Mouse (Mus musculus): ENCODE data around the gene Dync1i1.
"Not testable (repeated sequence)": the region's sequence is repeated elsewhere in the genome, so short reads cannot be mapped to it uniquely, and the experiment has no call there.

The Dync1i1 gene

DNA sequence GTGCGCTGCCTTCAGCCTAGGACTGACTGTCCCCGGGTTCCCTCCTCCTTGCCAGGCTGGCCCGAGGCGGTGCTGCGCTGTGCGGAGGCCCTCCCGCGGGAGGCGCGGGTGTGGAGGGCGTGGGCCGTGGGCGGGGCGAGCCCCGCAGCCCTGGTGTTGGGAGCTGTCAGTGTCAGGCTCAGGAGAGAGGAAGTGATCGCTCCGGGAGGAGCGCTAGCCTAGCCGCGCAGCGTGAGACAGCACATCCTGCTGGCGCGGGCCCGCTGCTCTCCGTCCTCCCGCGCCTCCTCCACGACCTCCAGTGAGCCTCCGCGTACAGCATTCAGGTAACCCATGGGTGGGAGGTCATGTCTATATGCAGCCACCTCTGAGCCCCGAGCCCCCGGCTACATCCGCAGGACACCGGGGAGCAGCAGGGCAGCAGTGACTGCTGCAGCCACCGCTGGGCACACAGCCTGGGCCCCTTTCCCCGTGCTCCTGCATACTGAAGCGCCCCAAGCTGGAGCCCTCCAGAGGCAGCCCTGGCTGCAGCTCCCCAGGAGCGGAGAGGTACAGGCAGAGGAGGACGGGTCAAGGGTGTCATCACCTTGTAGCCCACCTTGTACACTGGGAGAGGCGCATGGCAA is at the start of gene Dync1i1:
Gene Dync1i1 (plus strand): TSS at position 29 of the 626 bp plus-strand sequence.
- DNase-seq (ENCODE audit: low read depth, low spot score): peak; percentile 92

DNA sequence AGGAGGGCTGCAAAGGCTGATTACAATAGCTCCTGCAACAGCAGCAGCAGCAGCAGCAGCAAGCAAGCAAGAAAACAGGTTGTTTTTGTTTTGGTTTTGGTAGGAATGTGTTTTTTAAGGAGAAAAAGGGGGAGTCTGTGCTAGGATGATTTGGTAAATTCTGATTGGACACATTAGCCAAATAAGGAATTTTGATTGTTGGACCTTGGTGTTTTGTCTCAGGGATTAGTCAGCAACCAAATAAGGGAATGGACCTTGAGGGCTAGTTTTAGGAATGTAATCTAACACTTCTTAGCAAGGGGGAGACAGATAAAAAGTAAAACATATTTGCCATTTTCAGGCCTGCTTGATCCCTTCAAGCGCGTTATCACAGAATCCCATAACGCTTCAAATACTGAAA is 45.7 kb upstream of the Dync1i1 start:
- no peak for DNase-seq (ENCODE audit: low read depth, low spot score)

DNA sequence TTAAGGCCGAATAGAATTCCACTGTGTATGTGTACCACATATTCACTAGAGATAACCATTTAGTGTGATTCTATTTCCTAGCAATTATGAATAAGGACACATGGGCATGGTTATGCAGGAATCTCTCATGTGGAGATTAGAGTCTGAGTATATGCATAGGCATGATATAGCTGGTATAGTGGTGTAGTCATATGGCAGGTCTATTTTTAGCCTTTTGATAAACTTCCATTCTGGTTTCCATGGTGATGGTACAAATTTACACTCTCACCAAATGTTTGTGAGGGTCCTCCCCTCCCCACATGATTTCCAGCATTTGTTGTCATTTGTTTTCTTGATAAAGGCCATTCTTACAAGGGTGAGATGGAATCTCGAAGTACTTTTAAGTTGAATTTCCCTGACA is 23.6 kb upstream of the Dync1i1 start:
- DNase-seq (ENCODE audit: low read depth, low spot score): no peak

DNA sequence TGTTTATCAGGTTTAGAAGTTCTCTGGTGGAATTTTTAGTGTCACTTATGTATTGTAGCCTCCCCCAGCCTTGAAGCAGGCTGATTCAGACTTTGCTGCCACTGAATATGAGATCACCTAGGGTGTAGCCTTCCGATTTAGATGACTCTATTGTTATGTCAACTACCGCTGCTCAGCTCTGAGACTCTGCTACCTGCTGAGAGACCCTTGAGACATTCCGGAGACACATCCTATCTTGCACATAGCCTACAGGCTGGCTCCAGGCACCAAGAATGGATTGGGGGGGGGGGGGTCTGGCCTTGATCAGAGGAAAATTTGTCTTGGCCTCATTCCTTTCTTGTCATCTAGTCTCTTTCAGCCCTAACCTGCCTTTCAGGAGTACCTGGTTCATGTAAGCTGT is 17.5 kb upstream of the Dync1i1 start:
- not testable (repeated sequence) for DNase-seq (ENCODE audit: low read depth, low spot score)

DNA sequence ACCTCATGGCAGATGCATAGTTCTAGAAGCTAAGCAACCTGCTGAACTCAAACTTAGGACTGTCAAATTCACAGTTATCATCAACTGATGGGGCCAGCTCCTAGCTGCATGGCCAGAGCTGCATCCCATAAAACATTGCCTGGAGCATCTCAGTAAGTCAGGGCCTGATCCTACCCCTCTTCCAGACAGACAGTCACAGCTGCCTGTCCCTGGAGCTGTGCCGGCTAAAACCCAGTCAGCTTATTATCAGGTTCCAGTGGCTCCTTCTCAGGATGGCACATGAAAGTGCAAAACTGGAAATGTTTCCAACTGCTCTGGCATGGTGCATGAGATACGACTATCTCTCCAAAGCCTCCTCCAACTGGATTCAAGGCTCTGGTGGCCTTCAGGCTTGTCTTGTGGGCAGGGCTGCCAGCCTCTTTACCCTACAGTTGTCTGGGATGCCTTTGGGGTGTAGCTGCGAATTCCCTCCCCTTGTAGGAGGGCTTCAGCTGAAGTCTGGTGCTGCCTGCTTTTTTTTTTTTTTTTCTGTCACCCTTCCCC is 15.3 kb upstream of the Dync1i1 start:
- no peak for DNase-seq (ENCODE audit: low read depth, low spot score)

DNA sequence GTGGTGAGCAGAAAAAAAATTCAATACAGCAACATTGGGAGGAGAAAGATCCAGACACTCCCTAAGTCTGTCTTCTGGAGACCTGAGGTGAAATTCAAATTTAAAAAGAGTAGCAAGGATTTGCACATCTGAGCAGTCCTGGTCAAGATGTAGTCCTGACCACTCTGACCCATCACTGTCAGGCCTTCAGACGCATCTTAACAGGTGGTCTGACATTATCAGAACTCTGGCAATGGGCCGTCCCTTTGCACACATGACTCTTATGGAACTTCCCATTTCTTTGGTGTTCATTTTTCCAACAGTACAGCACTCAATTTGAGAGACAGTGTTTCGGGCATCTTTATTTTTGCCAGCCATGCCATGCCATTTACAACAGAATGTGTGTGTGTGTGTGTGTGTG is 12.8 kb upstream of the Dync1i1 start:
- no peak for DNase-seq (ENCODE audit: low read depth, low spot score)

DNA sequence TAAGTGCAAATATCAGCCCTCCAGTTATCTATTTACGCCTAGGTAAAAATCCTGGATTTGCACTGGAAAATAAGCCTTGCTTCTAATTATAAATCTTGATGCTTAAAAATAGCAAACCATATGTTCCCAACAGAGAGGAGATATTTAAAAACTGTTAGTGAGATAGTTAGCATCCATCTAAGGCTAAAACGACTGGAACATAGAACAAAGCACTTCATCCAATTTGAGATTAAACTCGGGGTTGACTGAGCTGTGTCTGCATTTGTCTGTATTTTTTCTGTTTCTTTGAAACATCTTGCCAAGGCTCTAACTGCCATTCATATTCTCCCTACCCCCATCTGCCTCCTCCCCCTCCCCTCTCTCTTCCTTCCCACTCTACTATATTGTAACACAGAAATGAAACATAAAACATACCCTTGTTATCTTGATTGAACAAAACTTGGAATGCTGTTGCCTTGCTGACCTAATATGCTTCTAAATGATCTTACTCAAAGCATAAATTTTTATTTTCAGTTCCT is 10.3 kb upstream of the Dync1i1 start:
- peak; percentile 26 for DNase-seq (ENCODE audit: low read depth, low spot score)

DNA sequence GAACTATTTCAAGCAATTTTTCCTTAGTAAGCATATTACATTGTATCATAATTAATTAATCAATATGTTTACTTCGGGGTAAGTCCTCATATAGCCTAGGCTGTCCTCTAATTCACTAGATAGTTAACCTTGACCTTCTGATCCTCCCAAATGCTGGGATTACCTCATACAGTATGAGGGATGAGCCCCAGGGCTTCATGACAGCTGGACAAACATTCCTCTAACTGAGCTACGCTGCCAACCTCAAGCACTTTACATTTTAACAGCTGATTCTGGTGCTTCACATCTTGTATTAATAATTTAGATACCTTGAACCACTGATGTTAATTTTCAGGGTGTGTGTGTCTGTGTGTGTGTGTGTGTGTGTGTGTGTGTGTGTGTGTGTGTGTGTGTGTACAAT is 6.5 kb upstream of the Dync1i1 start:
- no peak for DNase-seq (ENCODE audit: low read depth, low spot score)

DNA sequence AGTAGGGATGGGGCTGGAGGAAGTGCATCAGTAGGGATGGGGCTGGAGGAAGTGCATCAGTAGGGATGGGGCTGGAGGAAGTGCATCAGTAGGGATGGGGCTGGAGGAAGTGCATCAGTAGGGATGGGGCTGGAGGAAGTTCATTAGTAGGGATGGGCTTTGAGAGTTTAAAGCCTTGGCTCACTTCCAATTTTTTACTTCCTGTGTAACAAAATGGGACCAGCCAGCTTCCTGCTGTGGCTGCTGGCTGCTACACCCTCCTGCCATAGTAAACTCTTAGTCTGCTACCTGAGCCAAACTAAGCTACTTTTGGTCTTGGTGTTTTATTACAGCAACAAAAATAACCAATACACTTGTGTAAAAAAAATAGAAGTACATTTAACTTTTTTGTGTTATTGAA is 4.7 kb upstream of the Dync1i1 start:
- not testable (repeated sequence) for DNase-seq (ENCODE audit: low read depth, low spot score)

DNA sequence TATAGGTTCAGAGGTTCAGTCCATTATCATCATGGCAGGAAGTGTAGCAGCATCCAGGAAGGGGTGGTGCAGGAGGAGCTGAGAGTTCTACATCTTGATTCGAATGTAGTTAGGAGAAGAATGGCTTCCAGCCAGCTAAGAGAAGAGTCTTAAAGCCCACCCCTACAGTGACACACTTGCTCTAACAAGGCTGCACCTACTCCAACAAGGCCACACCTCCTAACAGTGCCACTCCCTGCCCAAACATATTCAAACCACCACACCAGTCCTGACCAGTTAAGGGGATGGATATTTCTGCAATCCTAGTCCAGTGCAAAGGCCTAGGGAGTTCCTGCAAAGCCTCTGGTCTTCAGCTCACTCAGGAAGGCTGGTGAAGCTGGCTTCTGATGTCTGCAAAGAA is 1.5 kb upstream of the Dync1i1 start:
- DNase-seq (ENCODE audit: low read depth, low spot score): no peak

DNA sequence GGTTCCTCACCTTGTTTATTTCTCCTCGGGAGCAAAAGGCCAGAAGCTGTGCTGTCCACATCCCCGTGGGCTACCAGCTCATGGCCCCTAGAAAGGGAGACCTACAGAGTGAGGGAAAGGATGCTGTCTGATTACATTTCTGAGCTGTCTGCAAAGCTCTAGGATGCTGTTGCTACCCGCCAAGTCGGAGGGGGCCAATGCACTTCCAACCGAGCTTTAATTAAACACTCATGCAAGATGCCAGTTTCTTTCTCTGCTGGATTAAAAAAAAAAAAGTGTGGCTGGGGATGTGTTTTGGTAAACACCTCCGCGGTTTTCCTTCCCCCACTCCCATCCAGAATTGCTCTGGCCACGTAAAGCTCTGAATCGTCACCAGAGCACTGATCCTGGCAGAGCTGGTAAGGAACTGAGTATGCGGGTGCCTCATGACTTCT is 815 bp downstream of the Dync1i1 start:
- DNase-seq (ENCODE audit: low read depth, low spot score): peak; percentile 85

DNA sequence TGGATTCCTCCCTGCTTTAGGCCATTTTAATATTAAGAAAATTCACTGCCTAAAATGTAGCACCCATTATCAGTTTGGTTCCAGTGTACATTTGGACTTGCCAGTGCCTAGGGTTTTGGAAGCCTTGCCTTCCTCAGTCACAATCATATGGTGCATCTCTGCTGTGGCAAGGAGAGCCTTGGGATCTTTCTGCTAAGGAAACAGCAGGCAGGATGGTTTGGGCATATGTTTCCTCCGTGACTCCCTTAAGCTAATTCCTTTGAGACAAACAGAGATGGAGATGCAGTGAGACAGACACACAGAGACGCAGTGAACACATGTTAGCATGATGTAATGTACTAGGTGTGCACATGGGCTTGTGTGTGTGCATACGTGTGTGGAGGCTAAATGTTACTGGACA is 7.8 kb downstream of the Dync1i1 start:
- peak; percentile 61 for DNase-seq (ENCODE audit: low read depth, low spot score)

DNA sequence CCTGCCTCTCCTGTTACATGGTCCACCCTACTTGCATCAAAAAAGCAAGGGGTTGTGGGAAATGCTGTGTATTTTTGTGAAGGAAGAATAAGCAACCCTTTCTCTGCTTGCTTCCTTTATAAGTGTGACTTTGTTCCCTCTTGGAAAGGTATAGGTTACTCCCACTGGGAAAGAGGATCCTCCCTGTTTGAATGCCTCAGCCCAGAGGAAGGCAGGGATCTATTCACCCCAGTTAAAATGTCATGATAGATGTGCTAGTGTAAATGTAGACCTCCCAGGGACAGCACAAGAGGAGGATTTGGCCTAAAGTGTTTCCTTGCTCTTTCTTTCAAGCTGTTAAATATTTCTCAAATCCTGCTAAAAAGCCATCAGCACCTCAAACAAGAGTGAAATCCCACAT is 9.0 kb downstream of the Dync1i1 start:
- DNase-seq (ENCODE audit: low read depth, low spot score): no peak

DNA sequence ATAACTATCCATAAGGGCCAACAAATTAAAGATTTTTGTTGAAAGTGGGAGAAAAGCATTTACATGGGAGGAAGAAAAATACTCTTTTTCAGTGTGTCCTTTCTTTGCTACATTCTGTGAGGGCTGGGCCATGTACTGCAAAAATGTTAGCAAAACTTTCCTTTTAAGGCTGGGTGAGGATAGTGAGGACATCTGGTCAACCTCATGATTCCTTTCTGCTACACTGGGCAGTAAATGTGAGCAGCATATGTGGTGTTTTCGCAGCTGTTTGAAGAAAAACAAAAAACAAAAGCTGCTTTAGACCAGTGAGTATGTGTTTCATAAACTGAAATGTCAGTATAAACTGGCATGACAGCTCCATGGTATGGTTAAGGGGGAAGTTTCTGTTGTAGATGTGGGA is 9.4 kb downstream of the Dync1i1 start:
- no peak for DNase-seq (ENCODE audit: low read depth, low spot score)

DNA sequence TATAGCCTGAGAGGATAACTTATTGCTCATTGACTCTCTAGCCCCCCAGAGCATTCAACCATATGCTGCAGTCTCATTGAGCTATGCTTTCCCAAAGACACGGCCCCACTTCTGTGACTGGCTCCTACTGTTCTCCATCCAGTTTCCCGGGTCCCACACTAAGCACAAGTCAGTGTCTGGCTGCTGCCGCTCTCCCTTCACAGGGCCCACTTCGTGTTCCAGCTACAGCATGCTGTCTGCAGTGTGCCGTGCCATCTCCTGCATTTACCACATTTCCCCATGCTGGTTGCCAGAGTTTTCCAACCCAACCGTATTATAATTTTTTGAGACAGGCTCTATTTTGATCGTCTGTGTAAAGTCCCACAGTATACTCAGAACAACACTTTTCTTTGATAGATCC is 14.3 kb downstream of the Dync1i1 start:
- DNase-seq (ENCODE audit: low read depth, low spot score): peak; percentile 53

DNA sequence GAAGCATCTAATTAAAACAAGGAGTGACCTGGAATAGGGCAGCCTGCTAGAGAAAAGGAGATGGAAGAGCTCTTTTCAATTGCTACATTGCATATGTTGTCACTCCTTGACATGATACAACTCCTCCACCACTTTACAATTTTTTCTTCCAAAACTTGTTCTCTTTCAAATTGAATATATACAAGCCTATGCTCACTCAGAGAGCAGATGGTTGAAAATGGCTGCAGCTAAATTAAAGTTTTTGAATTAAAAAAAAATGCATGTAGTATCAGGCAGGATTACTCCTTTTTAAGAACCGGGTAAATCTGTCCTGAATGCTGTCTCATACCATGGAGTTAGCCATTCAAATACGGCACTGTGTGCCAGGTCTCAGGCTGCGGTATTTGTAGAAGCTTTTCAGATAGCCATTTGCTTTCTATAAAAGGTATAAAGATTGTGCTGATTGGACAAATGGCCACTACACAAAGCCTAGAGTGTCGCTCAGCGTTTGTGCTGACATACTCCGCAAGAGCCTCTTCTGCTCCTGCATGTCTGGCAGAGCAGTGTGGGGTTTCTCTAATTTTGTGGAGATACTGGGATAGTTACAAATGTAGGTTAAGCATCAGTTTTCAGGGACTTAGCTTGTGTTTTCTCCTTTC is 16.1 kb downstream of the Dync1i1 start:
- peak; percentile 53 for DNase-seq (ENCODE audit: low read depth, low spot score)

DNA sequence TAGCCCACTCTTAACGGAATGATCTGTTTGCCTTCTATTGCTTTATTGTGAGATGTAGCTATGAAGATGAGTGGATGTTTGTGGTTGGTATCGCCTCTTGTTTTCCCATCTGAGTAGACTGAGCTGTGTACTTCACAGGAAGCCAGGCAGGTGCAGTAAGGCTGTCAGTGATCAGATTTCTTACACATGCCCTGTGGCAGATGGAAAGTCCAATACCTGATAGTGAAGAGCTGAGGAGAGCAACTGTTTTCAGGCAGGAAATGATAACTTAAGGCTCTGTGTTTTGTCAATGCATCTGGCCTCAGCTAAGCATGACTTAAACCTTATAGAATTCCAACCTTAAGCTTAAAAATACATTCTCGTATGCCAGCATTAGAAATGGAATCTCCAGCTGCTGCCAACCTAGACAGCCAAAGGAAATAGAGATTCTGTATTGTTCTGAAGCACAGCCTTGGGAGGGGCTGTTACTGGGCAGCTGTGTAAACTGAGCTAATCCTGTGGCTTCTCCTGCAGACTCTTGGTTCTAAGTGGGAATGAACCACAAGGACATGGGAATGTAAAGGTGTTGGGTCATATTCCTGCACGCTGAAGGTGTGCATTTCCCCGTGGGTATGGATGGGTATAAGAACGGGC is 24.8 kb downstream of the Dync1i1 start:
- no peak for DNase-seq (ENCODE audit: low read depth, low spot score)

DNA sequence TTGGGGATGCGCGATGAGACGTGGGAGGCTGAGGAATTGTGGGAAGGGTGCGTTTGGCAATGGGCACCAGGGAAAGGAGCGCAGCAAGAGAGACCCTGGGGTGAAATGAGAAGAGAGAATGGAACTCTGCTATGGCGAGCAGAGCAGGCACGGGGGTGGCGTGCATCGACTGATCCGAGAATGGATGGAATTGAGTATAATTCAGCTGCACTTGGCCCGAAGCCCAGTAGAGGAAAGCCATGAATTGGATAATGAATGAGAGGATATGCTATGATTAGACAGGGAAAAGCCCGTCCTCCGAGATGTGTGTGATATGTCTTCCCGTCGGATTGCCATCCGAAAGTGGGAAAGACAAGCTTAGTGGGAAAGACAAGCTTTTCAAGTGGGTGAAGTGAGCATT is 26.7 kb downstream of the Dync1i1 start:
- DNase-seq (ENCODE audit: low read depth, low spot score): peak; percentile 65

DNA sequence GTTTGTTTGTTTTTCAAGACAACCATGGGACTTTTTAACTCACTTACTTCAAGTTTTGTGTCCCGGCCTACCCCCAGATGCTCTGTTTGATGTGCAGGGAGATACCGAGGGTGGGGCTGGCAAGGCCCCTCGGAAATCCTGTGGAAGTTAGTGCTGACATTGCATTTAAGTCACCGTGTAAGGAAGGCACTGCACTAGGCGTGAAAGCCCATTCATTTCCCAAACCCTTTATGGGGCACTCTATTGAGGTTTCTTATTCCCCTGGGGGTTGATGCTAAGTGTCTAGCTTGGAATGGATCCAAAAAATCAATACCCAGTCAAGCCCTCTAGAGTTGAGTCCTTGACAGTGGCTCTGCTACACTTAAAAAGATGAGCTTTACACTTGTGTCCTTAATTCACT is 27.2 kb downstream of the Dync1i1 start:
- no peak for DNase-seq (ENCODE audit: low read depth, low spot score)

DNA sequence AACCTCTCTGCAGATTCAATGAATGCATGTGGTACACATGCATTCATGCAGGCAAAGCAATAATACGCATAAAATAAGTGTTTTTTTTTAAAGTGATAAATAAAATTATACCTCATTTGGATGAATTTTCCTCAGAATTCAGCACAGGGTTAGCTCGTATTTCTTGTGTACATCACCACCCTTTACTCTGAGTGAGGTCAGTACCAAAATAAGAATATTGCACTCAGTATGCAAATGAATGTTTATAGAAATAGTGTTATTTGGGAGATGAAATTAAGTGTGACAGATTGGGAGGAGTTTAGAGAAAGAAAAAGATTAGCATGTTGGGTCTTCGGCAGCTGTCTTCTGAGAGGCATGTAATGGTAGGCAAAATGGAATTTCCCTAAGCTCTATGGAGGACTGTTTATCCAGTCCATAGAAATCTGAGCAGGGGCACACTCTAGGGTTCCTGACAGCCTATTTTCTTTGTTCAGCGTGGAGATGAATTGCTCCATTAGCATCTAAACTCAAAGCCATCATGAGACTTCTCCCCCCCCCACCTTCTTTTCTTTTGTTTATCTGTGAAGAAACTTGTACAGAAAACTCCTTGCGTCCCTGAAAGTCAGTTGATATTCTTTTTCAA is 31.2 kb downstream of the Dync1i1 start:
- no peak for DNase-seq (ENCODE audit: low read depth, low spot score)

DNA sequence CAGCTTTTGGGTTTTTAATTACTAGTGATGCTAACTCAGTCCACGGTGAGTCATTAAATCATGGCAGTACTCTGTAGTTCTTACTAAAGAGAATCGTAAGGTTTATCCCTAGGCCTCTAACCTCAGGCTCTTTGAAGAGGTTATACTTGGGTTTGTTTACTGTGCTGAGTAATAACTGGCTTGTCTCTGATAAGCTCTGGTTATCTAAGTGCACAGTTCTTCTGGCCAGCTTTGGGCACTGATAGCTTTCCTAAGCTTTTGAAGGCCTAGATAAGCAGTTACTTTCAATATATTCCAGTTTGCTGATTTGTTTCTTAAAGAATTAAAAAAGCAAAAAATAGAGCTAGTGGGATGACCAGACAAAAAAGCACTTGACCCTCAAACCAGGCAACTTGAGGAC is 37.5 kb downstream of the Dync1i1 start:
- peak; percentile 41 for DNase-seq (ENCODE audit: low read depth, low spot score)

DNA sequence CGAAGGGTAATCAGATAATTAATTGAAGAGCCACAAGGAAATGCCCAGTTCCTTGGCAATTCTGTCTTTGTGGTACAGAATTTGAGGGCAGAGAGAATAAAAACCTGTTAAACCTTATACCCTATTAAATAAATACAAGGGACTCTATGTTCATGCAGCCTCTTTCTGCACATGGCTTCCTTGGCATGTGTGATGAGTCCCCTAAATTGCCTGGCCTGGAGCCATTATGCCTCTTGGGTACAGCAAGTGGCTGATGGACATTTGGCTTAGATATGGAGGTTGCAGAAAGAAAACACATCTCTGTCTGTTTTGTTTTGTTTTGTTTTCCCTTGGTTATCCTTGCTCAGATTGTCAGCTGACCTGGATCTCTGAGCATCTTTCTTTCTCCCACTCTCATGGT is 43.1 kb downstream of the Dync1i1 start:
- DNase-seq (ENCODE audit: low read depth, low spot score): peak; percentile 81

All from brain, adult 2 months (tissue).